Mouse (Mus musculus) kidney, adult 2 months (tissue): ENCODE measurements at regions not wholly inside any gene's neighbourhood (a gene's known extent, or its start where the extent isn't known, plus 50 kb on each side); places are given as distances from the start of the nearest gene placed in this dataset.

ENCODE experiments used
- CTCF ChIP-seq: fragments of 200-500 bp; conservative IDR thresholded peaks from 2 replicates; pipeline ENCODE4 v1.5.1; 2011; ENCODE audit warnings: low read depth, mild to moderate bottlenecking, control low read depth, low read length, moderate library complexity, mixed read lengths; ENCODE audit not compliant: insufficient read depth, insufficient read length
- POLR2A ChIP-seq: fragments of 200-500 bp; IDR thresholded peaks from one replicate; pipeline ENCODE4 v1.6.1; 2011; ENCODE audit warnings: low read depth, low read length, control low read depth

DNA sequence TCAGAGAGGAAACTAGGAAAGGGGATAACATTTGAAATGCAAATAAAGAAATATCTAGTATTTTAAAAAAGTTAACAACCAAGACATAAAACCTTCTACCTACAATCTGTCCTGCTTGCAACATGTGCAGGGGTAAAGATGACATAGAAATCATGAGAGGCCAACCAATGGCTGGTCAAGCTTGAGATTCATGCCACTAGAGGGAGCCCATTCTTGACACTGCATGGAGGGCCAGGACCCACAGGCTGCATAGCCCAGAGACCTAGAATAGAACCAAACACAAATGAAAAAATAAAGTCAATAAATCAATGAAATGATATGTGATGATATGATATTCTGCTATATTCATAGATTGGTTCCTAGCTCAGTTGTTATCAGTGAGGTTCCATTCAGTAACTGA, 89.9 kb upstream of the Ndst3 start:
- TF ChIP-seq CTCF (no peak; the same call in 1 of the 2 replicates), POLR2A (no peak)
